Mouse (Mus musculus): ENCODE measurements around the gene Rnf38.

The Rnf38 gene

GRCm38 (mm10) chr4:44223444-44223843 is 10.1 kb downstream of the Rnf38 start:
- no peak for DNase-seq

- DNase-seq = no peak
Measured at GRCm38 (mm10) chr4:44216797-44217442, 16.7 kb downstream of the Rnf38 start.

DNA sequence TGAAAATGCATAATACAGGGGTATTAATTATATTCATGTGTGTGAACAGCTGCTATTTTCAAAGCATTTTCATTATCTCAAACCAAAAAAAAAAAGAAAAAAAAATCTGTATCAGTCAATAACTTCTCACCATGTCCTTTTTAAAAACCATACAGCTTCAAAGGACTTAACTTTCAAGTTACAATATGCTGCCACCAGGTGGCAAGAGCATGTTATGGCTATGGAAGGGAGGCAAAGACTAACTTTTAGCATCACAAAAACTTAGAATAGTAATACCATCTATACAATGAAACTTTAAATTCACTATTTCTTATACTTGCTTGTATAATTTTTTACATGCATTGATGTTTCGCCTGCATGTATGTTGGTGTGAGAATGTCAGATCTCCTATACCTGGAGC is 33.6 kb downstream of the Rnf38 start:
- DNase-seq = peak; percentile 53

DNA sequence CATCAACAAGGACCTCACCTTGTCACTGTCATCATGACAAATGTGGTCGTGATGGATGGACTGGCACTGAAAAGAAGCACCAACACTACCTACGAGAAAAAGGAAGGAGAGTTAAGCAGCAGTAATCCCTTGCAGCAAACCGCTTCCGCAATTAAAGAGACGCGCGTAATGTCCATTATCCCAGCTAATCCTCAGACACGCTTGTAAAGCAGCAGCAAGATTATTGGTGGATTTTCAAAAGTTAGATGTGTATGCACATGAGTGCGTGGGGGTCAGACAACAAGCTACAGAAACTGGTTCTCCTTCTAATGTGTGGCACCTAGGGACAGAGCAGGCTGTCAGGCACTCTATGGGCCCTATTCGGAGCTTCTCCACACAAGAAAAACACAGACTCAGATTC is 46.2 kb downstream of the Rnf38 start:
- DNase-seq = peak; percentile 62

GRCm38 (mm10) chr4:44183862-44184261 is 49.7 kb downstream of the Rnf38 start:
- no peak for DNase-seq

DNA sequence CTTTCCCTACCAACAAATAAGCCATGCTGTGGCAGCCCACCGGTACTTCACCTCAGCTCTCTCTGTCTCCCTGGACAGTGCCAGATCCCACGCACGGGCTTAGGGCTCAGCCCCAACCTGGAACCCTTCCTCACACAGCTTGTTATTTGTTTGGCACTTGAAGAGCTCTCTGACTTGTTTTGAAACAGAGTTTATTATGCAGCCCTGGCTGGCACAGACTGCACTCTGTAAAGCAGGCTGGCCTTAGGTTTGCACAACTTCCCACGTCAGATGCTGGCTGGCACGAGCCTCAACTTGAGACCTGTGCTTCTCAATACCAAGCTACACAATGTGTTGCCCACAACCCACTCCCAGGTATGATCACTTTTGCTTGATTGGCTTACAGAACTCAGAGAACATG is 53.8 kb downstream of the Rnf38 start:
- no peak for DNase-seq

DNA sequence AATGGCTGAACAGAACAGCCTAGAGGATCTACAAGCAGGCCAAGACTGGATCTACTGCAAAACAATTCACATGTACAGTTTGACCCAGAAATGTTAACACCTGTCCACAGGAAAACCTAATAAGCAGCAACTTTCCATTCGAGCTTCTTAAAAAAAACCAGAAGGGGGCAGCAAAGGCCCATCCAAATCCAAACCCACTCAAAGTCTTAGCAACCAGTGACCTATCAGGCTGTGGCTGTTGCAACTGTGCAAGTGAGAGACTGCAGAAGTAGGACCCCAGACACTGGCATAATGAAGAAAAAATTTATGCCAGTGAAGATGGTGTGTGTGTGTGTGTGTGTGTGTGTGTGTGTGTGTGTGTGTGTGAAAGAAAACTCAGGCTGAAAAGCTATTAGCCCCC is 60.4 kb downstream of the Rnf38 start:
- DNase-seq = peak; percentile 90

DNA sequence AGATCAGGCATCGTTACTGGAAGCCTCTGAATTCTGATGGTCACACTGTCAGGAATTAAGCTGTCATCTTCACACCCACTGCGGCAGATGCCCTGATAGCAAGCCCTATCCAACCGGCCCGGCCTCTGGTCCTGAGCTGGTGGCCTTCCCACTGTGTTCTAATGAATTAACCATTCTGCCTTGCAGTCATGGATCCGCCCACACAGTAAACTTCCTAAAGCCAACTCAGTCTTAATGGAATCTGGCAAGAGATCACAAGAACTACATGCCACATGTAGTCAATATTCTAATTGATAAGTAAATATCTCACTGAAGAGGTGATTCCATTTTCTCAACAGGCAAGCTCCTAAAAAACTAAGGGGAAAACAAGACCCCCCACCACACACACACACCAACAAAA is 60.9 kb downstream of the Rnf38 start:
- no peak for DNase-seq

DNA sequence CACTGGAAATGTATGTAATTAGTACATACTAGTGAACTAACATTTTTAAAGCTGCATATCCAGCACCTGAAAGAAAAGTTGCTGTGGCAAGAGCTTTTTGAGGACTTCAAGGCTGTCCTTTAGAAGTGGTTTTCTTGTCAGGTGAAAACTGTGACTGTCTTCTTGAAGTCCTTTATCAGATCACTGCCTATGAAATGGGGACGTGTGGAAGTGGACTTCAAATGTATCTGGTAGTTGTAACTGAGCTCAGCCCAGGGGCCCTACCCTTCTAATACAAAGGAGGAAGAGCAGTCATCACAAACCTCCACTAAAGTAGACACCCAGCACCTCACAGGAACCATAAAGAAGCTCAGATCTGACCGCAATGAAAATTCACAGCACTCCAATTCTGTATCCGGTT is 63.7 kb downstream of the Rnf38 start:
- DNase-seq = no peak

DNA sequence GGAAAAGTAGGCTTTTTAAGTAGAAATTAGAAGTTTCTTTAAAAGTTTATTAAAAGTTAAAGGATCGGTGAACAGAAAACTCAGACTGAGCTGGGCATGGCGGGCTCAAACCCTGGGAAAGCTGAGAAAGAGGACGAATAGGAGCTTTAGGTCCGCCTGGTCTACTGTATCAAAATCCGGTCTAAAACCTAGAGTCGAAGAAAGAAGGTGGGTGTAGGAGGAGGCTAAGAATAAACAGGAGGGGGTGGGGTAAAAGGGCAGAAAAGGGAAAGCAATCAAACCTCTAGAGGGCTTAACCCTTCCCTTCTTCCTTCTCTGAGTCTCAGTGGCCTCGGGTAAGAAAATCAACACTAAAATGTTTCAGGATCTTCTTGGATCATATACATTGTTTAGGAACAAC is 64.8 kb downstream of the Rnf38 start:
- no peak for DNase-seq

DNA sequence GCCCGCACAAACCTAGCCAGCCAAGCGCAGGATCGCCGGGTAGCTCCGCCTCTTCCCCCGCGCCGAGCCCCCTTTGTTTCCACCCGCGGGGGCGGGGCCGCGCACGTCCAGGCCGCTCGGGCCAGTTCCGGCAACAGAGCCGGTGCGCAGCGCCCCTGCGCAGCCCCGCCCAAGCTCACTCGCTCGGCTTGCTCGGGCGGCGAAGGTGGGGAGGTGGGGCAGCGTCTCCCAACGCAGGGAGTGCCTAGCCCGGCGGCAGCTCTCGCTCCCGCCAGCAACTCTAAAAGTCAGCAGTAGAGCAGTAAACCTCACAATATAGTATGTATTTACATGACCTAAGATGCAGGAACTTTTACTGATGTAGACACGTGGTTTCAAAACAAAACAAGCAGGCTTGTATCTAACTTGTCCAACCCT is 65.3 kb downstream of the Rnf38 start:
- DNase-seq = peak; percentile 97

DNA sequence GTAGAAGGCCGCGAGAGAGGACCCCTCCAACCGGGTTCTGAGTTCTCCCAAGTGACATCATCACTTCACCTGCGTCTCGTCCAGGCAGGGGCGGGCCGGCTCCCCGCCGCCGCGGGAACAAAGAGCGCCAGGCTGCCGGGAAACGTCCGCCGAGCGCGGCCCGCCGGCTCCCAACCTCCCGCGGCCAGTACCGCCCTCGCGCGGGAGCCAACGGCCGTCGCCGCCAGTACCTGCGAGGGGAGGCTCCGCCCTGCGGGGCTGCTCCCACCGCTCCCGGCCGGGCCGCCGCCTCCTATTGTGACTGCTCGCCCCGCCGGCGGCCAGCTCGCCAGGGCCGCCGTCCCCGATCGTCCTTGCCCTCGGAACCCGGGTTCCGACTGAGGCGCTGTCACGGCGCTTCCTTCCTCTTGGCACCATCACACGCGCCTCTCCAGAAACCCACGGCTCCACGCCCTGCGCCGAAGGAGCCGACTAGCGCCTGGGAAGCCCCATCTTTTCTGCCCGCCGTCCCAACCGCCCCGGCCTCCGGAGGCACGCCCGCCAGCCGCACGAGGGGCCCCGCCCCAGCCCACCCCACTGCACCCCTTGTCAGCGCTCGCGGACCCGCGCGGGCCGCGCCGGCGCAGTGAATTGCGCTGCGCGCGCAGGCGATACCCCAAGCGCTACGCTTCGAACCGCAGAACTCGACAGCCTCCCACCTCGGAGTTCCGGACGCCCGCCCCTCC is 66.0 kb downstream of the Rnf38 start:
- DNase-seq = peak; percentile 96

DNA sequence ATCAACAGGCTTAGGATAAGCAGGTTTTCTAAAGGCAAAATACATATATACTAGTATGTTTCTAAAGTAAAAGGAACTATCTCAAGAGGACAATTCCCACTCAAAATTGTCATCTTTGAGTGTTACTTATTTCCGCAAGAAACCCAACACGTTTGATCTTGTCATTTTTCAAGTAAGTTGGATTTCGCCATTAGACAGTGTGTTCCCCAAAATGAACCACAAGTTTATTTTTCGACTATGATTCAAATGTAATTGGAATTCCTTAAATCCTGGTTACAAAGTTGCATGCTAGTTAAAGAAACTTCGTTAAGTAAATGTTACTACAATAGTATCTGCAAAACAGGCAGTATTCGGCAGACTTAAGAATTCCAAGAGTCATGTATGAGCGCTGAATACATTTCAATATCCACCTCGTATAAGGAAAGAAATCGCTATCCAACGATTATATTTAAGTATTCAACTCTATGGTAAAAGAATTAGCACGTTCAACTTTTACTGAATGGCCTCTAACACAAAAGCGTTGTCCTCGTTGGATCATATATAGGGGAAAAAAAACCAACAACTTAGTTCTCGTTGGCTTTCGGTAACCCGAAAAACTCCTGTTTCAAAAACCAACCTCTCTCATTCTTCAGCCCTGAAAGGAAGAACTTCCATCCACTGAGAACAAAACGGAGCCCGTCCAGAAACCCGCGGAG is 66.7 kb downstream of the Rnf38 start:
- no peak for DNase-seq

DNA sequence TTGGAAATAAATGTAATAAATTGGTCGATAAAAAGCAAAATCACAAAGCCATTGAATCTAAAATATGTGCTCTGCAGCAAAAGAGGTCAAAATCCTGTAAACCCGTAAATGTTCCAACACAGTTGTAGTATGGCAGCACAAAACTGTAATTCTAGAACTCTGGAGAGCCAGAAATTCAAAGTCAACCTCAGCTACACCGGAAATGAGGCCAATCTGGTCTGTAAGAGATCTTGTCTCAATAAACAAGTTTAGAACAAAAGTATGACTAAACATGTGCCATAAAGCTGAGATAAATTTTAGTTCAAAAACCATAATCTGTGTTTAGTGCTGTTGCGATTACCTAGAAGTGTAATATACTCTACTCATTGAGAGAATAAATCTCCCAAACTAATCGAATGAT is 69.0 kb downstream of the Rnf38 start:
- DNase-seq = no peak

GRCm38 (mm10) chr4:44163034-44163433 is 70.6 kb downstream of the Rnf38 start:
- DNase-seq = no peak

- no peak for DNase-seq
Measured at GRCm38 (mm10) chr4:44160990-44161689, 72.4 kb downstream of the Rnf38 start.

GRCm38 (mm10) chr4:44159839-44160238 is 73.8 kb downstream of the Rnf38 start:
- DNase-seq = no peak

DNA sequence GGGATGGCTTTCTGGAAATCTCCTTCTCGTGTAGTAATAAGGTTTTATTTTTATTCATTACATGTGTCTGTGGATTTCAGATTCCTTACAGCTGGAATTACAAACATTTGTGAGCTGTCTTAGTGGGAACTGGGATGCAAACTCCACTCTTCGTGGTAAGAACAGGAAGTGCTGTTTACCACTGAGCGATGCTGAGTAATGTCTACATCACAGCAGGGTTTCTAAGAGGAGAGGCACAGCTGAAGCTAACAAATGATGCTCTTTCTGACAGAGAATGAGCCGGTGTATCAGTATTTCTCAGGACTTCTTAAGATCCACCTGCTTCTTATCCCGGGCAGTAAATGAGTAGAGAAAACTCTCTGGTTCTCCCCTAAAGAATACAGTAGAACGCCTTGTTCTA is 77.1 kb downstream of the Rnf38 start:
- DNase-seq = no peak

GRCm38 (mm10) chr4:44154884-44155283 is 78.7 kb downstream of the Rnf38 start:
- DNase-seq = no peak

- no peak for DNase-seq
Measured at GRCm38 (mm10) chr4:44152904-44153303, 80.7 kb downstream of the Rnf38 start.

DNA sequence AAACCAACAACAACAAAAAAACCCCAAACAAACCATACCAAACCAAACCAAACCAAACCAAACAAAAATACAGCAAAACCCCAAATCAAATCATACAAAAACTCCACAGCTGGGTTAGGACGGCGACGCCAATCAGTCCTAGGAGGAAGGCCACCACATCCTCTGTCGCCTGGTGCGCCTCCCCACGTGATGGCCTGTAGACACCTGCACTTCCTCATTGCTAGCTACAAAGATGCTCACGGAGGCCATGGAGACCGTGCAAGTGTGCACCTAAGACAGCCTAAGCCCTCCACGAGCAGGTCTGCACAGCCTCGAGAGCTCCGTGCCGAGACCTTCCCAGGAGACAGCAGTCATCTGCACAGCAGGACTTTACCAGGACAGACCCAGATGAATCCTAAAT is 106.8 kb downstream of the Rnf38 start:
- no peak for DNase-seq

GRCm38 (mm10) chr4:44119410-44120201 is 114.0 kb downstream of the Rnf38 start:
- peak; percentile 67 for DNase-seq

GRCm38 (mm10) chr4:44115046-44115445 is 118.5 kb downstream of the Rnf38 start:
- no peak for DNase-seq

Measured in retina, postnatal 1 day (tissue).